Mouse (Mus musculus) ES-E14 (cell line): ENCODE measurements around the gene Rwdd2a. TPM values are rescaled to one million over a fixed set of nuclear protein-coding genes. Genes with fewer than 3 reads are reported as not detected.
"Not testable (repeated sequence)": the region's sequence is repeated elsewhere in the genome, so short reads cannot be mapped to it uniquely, and the experiment has no call there.

Experiments used
- DNase-seq: peaks from one replicate; pipeline ENCODE4 v3.0.0-alpha.2; 2013; ENCODE audit warnings: low read depth, low spot score
- H3K27ac ChIP-seq: 2 replicates; pipeline ENCODE4 v1.5.1; 2012; ENCODE audit warnings: low read depth, mild to moderate bottlenecking, low read length, moderate library complexity, mixed read lengths; ENCODE audit not compliant: poor library complexity, insufficient read depth, severe bottlenecking
- H3K36me3 ChIP-seq: 2 replicates; pipeline ENCODE4 v1.6.1; 2012; ENCODE audit warnings: mild to moderate bottlenecking, low read length, moderate library complexity, mixed read lengths; ENCODE audit not compliant: control insufficient read depth, poor library complexity, insufficient read depth, severe bottlenecking
- H3K4me1 ChIP-seq, 2 experiments: fragments of 150-350 bp in 1 of 2; sonication (generic) in 1 of 2; 2 replicates each; pipeline ENCODE4 v1.6.1; 2012; ENCODE audit warnings: low read length in 2 of 2, mild to moderate bottlenecking in 1 of 2, mixed read lengths in 1 of 2; ENCODE audit not compliant: control insufficient read depth in 2 of 2, insufficient read depth in 2 of 2, poor library complexity in 1 of 2
- H3K4me3 ChIP-seq, 2 experiments: fragments of 150-350 bp in 1 of 2; sonication (generic) in 1 of 2; 2 replicates each; pipeline ENCODE4 v1.5.1; 2012; ENCODE audit warnings: low read length in 2 of 2, low read depth in 1 of 2, mild to moderate bottlenecking in 1 of 2, mixed read lengths in 1 of 2; ENCODE audit not compliant: insufficient read depth in 1 of 2, poor library complexity in 1 of 2, severe bottlenecking in 1 of 2
- H3K9ac ChIP-seq: 2 replicates; pipeline ENCODE4 v1.6.1; 2012; ENCODE audit warnings: low read depth, mild to moderate bottlenecking, low read length, mixed read lengths; ENCODE audit not compliant: poor library complexity, insufficient read depth, severe bottlenecking
- H3K9me3 ChIP-seq: fragments of 150-350 bp; sonication (generic); 2 replicates; pipeline ENCODE4 v1.6.1; 2012; ENCODE audit warnings: low read depth, mild to moderate bottlenecking, low read length; ENCODE audit not compliant: control insufficient read depth, insufficient read depth
- CHD2 ChIP-seq: IDR thresholded peaks from 2 replicates; pipeline ENCODE4 v1.6.1; 2014; ENCODE audit warnings: mild to moderate bottlenecking, low read depth, low read length, inconsistent platforms
- HCFC1 ChIP-seq: IDR thresholded peaks from 2 replicates; pipeline ENCODE4 v1.6.1; 2012; ENCODE audit warnings: low read length, inconsistent platforms, borderline replicate concordance; ENCODE audit not compliant: insufficient read depth
- MAFK ChIP-seq: IDR thresholded peaks from 2 replicates; pipeline ENCODE4 v1.6.1; 2014; ENCODE audit warnings: mild to moderate bottlenecking, low read depth, low read length, inconsistent platforms; ENCODE audit not compliant: insufficient read depth
- ZC3H11A ChIP-seq: IDR thresholded peaks from 2 replicates; pipeline ENCODE4 v1.6.1; 2012; ENCODE audit warnings: low read depth, mild to moderate bottlenecking, inconsistent platforms, low read length, borderline replicate concordance
- ZNF384 ChIP-seq: IDR thresholded peaks from 2 replicates; pipeline ENCODE4 v1.6.1; 2012; ENCODE audit warnings: low read depth, low read length, inconsistent platforms
- in situ Hi-C, 2 experiments: fragments of 600-800 bp; cut with MboI; formaldehyde crosslinking; loops; one replicate each; pipeline ENCODE4 v1.15.1; 2025; ENCODE audit warnings: low sequenced_read_pairs in 2 of 2, inconsistent platforms in 1 of 2; ENCODE audit not compliant: unreplicated experiment in 2 of 2
- total RNA-seq: library from RNA; depleted of rRNA; stranded (reverse); fragments of 300-350 nt; gene quantifications from 2 replicates; pipeline ENCODE4 v1.2.3, GENCODE M21; 2012

The Rwdd2a gene
- total RNA-seq, 1 experiment = 5.4 TPM

- in situ Hi-C loops = loop anchor here (10.0 to 25.0 kb wide), 2 partner anchors 115 to 183 kb away; partner anchors contain the start of genes Dop1a (in 1 of the 2) and Ube2cbp (in 1 of the 2)
Observed at GRCm38 (mm10) chr9:86579657-86580056, 7.9 kb downstream of the Rwdd2a start.

GRCm38 (mm10) chr9:86583740-86584139 lies 11.9 kb downstream of the Rwdd2a start:
- H3K27ac ChIP-seq = no peak overlapping the region
- in situ Hi-C loops = loop anchor here in 1 of 2 experiments (25.0 kb wide), 1 partner anchor 179 kb away; no protein-coding TSS in a partner anchor
- TF ChIP-seq HCFC1 = no peak
- TF ChIP-seq ZC3H11A = peak; percentile 38; the same call in 1 of the 2 replicates
- H3K9me3 ChIP-seq = no peaks in the 10 kb centered on the region
- H3K4me3 ChIP-seq = no peak overlapping the region
- H3K4me1 ChIP-seq = peaks cover 0 to 2% of the 10 kb centered on the region in 2 experiments; a peak in 2 of 4 replicates
- no peaks in the 10 kb centered on the region for H3K36me3 ChIP-seq
- H3K9ac ChIP-seq = no peak overlapping the region
- DNase-seq = no peak

More at GRCm38 (mm10) chr9:86579657-86580056, 7.9 kb downstream of the Rwdd2a start:
- no peaks in the 10 kb centered on the region for H3K9me3 ChIP-seq
- no peak overlapping the region for H3K9ac ChIP-seq
- no peak for TF ChIP-seq HCFC1
- no peak for TF ChIP-seq CHD2
- TF ChIP-seq MAFK = no peak
- no peak for TF ChIP-seq ZC3H11A
- no peak for TF ChIP-seq ZNF384
- DNase-seq = no peak
- H3K4me1 ChIP-seq = peaks cover 0 to 1% of the 10 kb centered on the region in 2 experiments; a peak in 1 of 4 replicates
- no peak overlapping the region for H3K4me3 ChIP-seq
- H3K27ac ChIP-seq = no peak overlapping the region
- no peaks in the 10 kb centered on the region for H3K36me3 ChIP-seq

DNA sequence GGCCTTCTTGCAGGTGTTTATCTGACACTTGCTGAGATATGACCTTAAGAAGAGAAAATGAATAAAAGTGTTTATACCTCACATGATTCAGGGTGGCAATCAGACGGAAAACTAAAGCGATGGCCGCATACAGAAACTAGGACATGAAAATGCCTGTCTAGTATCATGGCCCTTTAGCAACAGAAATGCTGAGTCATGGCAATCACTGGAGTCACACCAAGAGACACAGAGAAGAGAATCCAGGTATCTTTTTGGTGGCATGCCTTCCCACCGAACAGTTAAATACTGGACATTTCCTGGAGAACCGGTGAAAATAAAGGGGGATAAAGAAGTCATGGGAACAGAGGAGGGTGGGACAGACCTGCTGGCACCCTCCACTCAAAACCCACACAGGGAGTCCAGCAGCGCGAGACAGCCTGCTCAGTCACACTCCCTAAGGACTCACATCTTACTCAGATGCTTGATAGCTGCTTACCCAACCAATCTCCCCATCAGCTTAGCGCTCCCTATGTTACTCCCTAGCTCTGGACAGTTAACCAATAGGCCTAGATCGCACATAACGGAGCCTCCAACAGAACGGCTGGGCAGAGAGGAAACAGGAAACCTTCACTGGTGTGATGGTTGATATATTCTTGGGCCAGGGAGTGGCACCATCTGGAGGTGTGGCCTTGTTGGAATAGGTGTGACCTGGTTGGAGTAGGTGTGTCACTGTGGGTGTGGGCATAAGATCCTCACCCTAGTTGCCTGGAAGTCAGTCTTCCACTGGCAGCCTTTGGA lies 15.4 kb downstream of the Rwdd2a start:
- no peaks in the 10 kb centered on the region for H3K36me3 ChIP-seq
- peaks cover 0 to 2% of the 10 kb centered on the region in 2 experiments; a peak in 2 of 4 replicates for H3K4me1 ChIP-seq
- no peak for DNase-seq
- in situ Hi-C loops = loop anchor here in 1 of 2 experiments (25.0 kb wide), 1 partner anchor 175 kb away; no protein-coding TSS in a partner anchor
- no peaks in the 10 kb centered on the region for H3K9me3 ChIP-seq
- no peak overlapping the region for H3K27ac ChIP-seq
- H3K9ac ChIP-seq = no peak overlapping the region
- no peak for TF ChIP-seq HCFC1
- TF ChIP-seq MAFK = peak; percentile 90
- TF ChIP-seq ZNF384 = no peak
- H3K4me3 ChIP-seq = no peak overlapping the region

GRCm38 (mm10) chr9:86592676-86593668 lies 21.2 kb downstream of the Rwdd2a start:
- DNase-seq = no peak
- no peaks in the 10 kb centered on the region for H3K9me3 ChIP-seq
- no peaks in the 10 kb centered on the region; a peak in 1 of 4 replicates for H3K4me1 ChIP-seq
- H3K27ac ChIP-seq = no peak overlapping the region
- no peak overlapping the region for H3K4me3 ChIP-seq
- in situ Hi-C loops = loop anchor here (10.0 to 25.0 kb wide), 2 partner anchors 152 to 169 kb away; partner anchors contain the start of gene Prss35 (in 1 of the 2)
- H3K9ac ChIP-seq = no peak overlapping the region
- TF ChIP-seq ZC3H11A = no peak
- TF ChIP-seq MAFK = no peak
- TF ChIP-seq ZNF384 = no peak
- TF ChIP-seq HCFC1 = no peak
- no peak for TF ChIP-seq CHD2
- no peaks in the 10 kb centered on the region for H3K36me3 ChIP-seq

GRCm38 (mm10) chr9:86594357-86594767 lies 22.6 kb downstream of the Rwdd2a start:
- not testable (repeated sequence) for H3K27ac ChIP-seq, H3K4me1 ChIP-seq, DNase-seq, H3K9ac ChIP-seq, H3K36me3 ChIP-seq, H3K4me3 ChIP-seq, H3K9me3 ChIP-seq
- in situ Hi-C loops = loop anchor here (10.0 to 25.0 kb wide), 2 partner anchors 150 to 168 kb away; partner anchors contain the start of gene Prss35 (in 1 of the 2)

- not testable (repeated sequence) for H3K4me3 ChIP-seq, H3K27ac ChIP-seq, H3K4me1 ChIP-seq, H3K36me3 ChIP-seq, H3K9me3 ChIP-seq, DNase-seq, H3K9ac ChIP-seq
- in situ Hi-C loops = loop anchor here (10.0 to 25.0 kb wide), 2 partner anchors 148 to 165 kb away; partner anchors contain the start of gene Prss35 (in 1 of the 2)
Observed at GRCm38 (mm10) chr9:86596983-86597382, 25.2 kb downstream of the Rwdd2a start.
